Mouse (Mus musculus) spleen, postnatal 10 days (tissue): Measurements from ENCODE around the gene Crisp2.
"Not testable (repeated sequence)": the region's sequence is repeated elsewhere in the genome, so short reads cannot be mapped to it uniquely, and the experiment has no call there.

Experiments
- DNase-seq, 2 experiments: peaks; one replicate each; pipeline ENCODE4 v3.0.0; 2021 to 2022; ENCODE audit warnings: low spot score in 2 of 2

Gene Crisp2

GRCm38 (mm10) chr17:40806953-40807572 lies at the start of gene Crisp2:
TSS of gene Crisp2 (minus strand) at chr17:40807003.
- peak in 1 of 2 experiments; percentile 24 for DNase-seq

- peak in 1 of 2 experiments; percentile 22 for DNase-seq
These were observed 48.3 kb upstream of the Crisp2 start for GRCm38 (mm10) chr17:40855065-40855464.

- DNase-seq: no peak
These were observed 30.5 kb upstream of the Crisp2 start for GRCm38 (mm10) chr17:40837308-40837707.

- DNase-seq: no peak
These were observed 25.1 kb upstream of the Crisp2 start for GRCm38 (mm10) chr17:40831870-40832269.

GRCm38 (mm10) chr17:40824549-40824948 lies 17.7 kb upstream of the Crisp2 start:
- peak in 1 of 2 experiments; percentile 68 for DNase-seq

GRCm38 (mm10) chr17:40823817-40824216 lies 17.0 kb upstream of the Crisp2 start:
- peak in 1 of 2 experiments; percentile 37 for DNase-seq

GRCm38 (mm10) chr17:40821477-40821876 lies 14.7 kb upstream of the Crisp2 start:
- DNase-seq: no peak

GRCm38 (mm10) chr17:40817340-40817943 lies 10.6 kb upstream of the Crisp2 start:
- peak in 1 of 2 experiments; percentile 48 for DNase-seq

GRCm38 (mm10) chr17:40812259-40812658 lies 5.5 kb upstream of the Crisp2 start:
- DNase-seq: no peak

- no peak for DNase-seq
These were observed 4.8 kb upstream of the Crisp2 start for GRCm38 (mm10) chr17:40811560-40811959.

GRCm38 (mm10) chr17:40810934-40811333 lies 4.1 kb upstream of the Crisp2 start, which contains the start of gene Rhag:
TSS of gene Rhag (plus strand) at chr17:40811126.
- DNase-seq: peak; percentile 48 to 59

- no peak for DNase-seq
These were observed 1.3 kb upstream of the Crisp2 start for GRCm38 (mm10) chr17:40808071-40808470.

GRCm38 (mm10) chr17:40806550-40806949 lies 253 bp downstream of the Crisp2 start:
- peak in 1 of 2 experiments; percentile 64 for DNase-seq

GRCm38 (mm10) chr17:40802707-40803340 lies 4.0 kb downstream of the Crisp2 start:
- DNase-seq: no peak

GRCm38 (mm10) chr17:40793921-40794854 lies 12.6 kb downstream of the Crisp2 start:
- DNase-seq: peak; percentile 74 to 87

GRCm38 (mm10) chr17:40789877-40790276 lies 16.9 kb downstream of the Crisp2 start:
- no peak for DNase-seq

GRCm38 (mm10) chr17:40767120-40767519 lies 39.7 kb downstream of the Crisp2 start:
- no peak for DNase-seq

GRCm38 (mm10) chr17:40763662-40764061 lies 43.1 kb downstream of the Crisp2 start:
- DNase-seq: no peak

- no peak for DNase-seq
These were observed 75.1 kb downstream of the Crisp2 start for GRCm38 (mm10) chr17:40731724-40732123.

- DNase-seq: no peak
These were observed 75.5 kb downstream of the Crisp2 start for GRCm38 (mm10) chr17:40731296-40731695.

- no peak for DNase-seq
These were observed 80.0 kb downstream of the Crisp2 start, which contains the start of gene Esp1 for GRCm38 (mm10) chr17:40726820-40727219. TSS of gene Esp1 (plus strand) at chr17:40727120.

- DNase-seq: not testable (repeated sequence)
These were observed 89.7 kb downstream of the Crisp2 start for GRCm38 (mm10) chr17:40717055-40717454.
